9 mouse cellular contexts compared by ENCODE assay signal in the genomic region with DNA sequence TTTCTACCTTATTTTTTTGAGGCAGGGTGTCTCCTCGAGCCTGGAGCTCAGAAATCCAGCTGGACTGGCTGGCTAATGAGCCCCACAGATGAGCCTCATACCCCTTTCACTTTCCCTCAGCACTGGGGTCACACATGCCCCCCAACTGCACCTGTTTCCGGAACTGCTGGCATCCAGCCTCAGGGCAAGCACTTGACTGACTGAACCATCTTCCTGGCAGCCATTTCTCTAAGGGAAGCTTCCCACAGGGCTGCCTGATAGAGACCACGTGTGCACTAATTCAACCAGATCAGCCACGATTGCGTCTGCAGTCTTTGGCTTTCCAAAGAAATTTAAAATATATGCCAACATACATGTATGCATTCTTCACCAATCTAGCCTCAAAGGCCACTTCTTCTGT. TPM values are rescaled to one million over a fixed set of nuclear protein-coding genes. Genes with fewer than 3 reads are reported as not detected.
DNase-seq lines count a peak whose midpoint lies in the region; ATAC-seq and TF ChIP-seq lines count a peak whose summit lies in the region.
"Had no signal": no experiment of that assay in that cellular context is flagged by ENCODE, and none has a peak within 500 bp of the region (broad histone marks: within the 10 kb centered on the region; RNA-seq: fewer than 3 reads in every experiment).

No protein-coding gene starts in this region.

- no peak overlapping the region for H3K4me2 ChIP-seq in intestine, postnatal 0 days (replicated peaks; ENCODE audit: low read depth)
- H3K4me2 ChIP-seq in intestine, embryonic 15.5 days (replicated peaks), result no peak overlapping the region
- H3K4me2 ChIP-seq in limb, embryonic 13.5 days (replicated peaks), result no peak overlapping the region

- H3K4me3 ChIP-seq in intestine, postnatal 0 days (ENCODE audit: low read depth, low read length), result no peak overlapping the region
- no peak overlapping the region for H3K4me3 ChIP-seq in intestine, embryonic 15.5 days (replicated peaks)
- H3K4me3 ChIP-seq in limb, embryonic 13.5 days, result no peak overlapping the region

- 78% methylated on average over 5 of the region's 5 CpGs for whole genome bisulfite sequencing in intestine, postnatal 0 days
- WGBS in intestine, embryonic 15.5 days, result 87% methylated on average over 5 of the region's 5 CpGs
- 39% methylated on average over 5 of the region's 5 CpGs for WGBS in limb, embryonic 13.5 days

- H3K27me3 ChIP-seq in intestine, postnatal 0 days (replicated peaks; ENCODE audit: control insufficient read depth, insufficient read depth, low read length), result no peaks in the 10 kb centered on the region
- H3K27me3 ChIP-seq in intestine, embryonic 15.5 days (replicated peaks), result no peaks in the 10 kb centered on the region
- H3K27me3 ChIP-seq in limb, embryonic 13.5 days, result no peaks in the 10 kb centered on the region

- peak; percentile 56 for DNase-seq in thymus, postnatal 0 days (ENCODE audit: low spot score)
- no peak for DNase-seq in thymus, postnatal 10 days (ENCODE audit: low spot score in 2 of 2)
- no peak for DNase-seq in left cerebral cortex, postnatal 14 days (ENCODE audit: low spot score in 2 of 2)
- no peak for DNase-seq in lung, postnatal 4 days
- DNase-seq: lung, adult 2 months had no signal

- no peak for ATAC-seq in intestine, postnatal 0 days
- no peak for ATAC-seq in intestine, embryonic 15.5 days
- no peak for ATAC-seq in limb, embryonic 13.5 days (ENCODE audit: low FRiP score, low read depth)
- ATAC-seq in frontal cortex, adult (ENCODE audit: low TSS enrichment), result no peak

- peak overlapping the region; percentile 24; the same call in 1 of the 2 replicates for H3K27ac ChIP-seq in intestine, postnatal 0 days (ENCODE audit: low read depth, low read length)
- H3K27ac ChIP-seq in intestine, embryonic 15.5 days, result no peak overlapping the region
- peak overlapping the region; percentile 22; the same call in 1 of the 2 replicates for H3K27ac ChIP-seq in limb, embryonic 13.5 days

- H3K9ac ChIP-seq in intestine, postnatal 0 days (ENCODE audit: low read depth, low read length), result no peak overlapping the region
- no peak overlapping the region for H3K9ac ChIP-seq in intestine, embryonic 15.5 days
- H3K9ac ChIP-seq in limb, embryonic 13.5 days, result no peak overlapping the region

- peaks cover 81% of the 10 kb centered on the region for H3K36me3 ChIP-seq in intestine, postnatal 0 days (ENCODE audit: control insufficient read depth, insufficient read depth)
- peaks cover 10% of the 10 kb centered on the region; the same call in 1 of the 2 replicates for H3K36me3 ChIP-seq in intestine, embryonic 15.5 days
- peaks cover 46% of the 10 kb centered on the region for H3K36me3 ChIP-seq in limb, embryonic 13.5 days

- no peak for TF ChIP-seq CTCF in intestine, postnatal 0 days (IDR thresholded peaks at IDR 0.05; ENCODE audit: low read depth)

- intact Hi-C loops in left cerebral cortex, postnatal 14 days (cut with DNase I), result no loop called here

- no peaks in the 10 kb centered on the region for H3K9me3 ChIP-seq in intestine, postnatal 0 days (ENCODE audit: control insufficient read depth)
- no peaks in the 10 kb centered on the region for H3K9me3 ChIP-seq in intestine, embryonic 15.5 days
- no peaks in the 10 kb centered on the region for H3K9me3 ChIP-seq in limb, embryonic 13.5 days

- H3K4me1 ChIP-seq in intestine, postnatal 0 days (replicated peaks; ENCODE audit: control insufficient read depth, insufficient read depth, low read length), result peaks cover 13% of the 10 kb centered on the region
- peaks cover 34% of the 10 kb centered on the region for H3K4me1 ChIP-seq in intestine, embryonic 15.5 days (replicated peaks)
- peaks cover 60% of the 10 kb centered on the region for H3K4me1 ChIP-seq in limb, embryonic 13.5 days

RNA-seq across cellular contexts. Expression of gene Ezr, which starts 37.1 kb away (rescaled TPM):
- polyA plus RNA-seq in intestine, postnatal 0 days (2015; fragmentation: Nextera tagmentation; extraction: Ambion mirVana), result 342 and 379 TPM in 2 replicates
- polyA plus RNA-seq in intestine, embryonic 15.5 days (2015; fragmentation: Nextera tagmentation; extraction: Ambion mirVana), result 232 and 235 TPM in 2 replicates
- polyA plus RNA-seq in thymus, postnatal 0 days (2015; fragmentation: Nextera tagmentation; extraction: Ambion mirVana), result 385 and 387 TPM in 2 replicates
- polyA plus RNA-seq in limb, embryonic 13.5 days (2015; fragmentation: Nextera tagmentation; extraction: Ambion mirVana), result 47.5 and 51.9 TPM in 2 replicates
- total RNA-seq in left cerebral cortex, postnatal 14 days (2021), result 10 to 100 TPM; 43.6 to 47.9 TPM
